Mouse (Mus musculus): Measurements from ENCODE around the gene Ctf1. TPM values are rescaled to one million over a fixed set of nuclear protein-coding genes. Genes with fewer than 3 reads are reported as not detected.

Gene Ctf1
- total and polyA plus RNA-seq, 3 experiments, result not detected

DNA sequence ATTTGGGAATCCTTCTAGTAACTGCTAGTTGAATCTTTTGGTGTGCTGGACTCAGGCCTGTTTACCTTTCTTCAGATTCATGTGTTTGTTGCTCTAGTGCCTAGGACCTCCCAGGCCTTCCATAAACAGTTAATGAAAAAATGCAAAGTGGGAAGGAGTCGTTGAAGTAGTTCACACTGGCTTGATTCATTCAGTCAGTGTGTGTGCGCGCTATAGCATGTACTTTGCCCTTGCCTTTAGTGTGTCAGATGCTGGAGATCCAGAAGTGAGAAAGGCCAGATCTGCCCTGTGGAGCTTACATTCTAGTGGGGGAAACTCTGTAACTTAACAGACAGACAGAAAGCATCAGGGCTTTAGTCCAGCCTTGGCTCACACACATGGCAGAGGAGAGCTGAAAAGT is 47.9 kb downstream of the Ctf1 start:
- dilution Hi-C loops (cut with MboI; ENCODE audit: extremely low pct_ligation_motif_present, extremely low pct_unique_long_range_greater_than_20kb, low sequenced_read_pairs) (no loop called here), in situ Hi-C loops (cut with MboI; ENCODE audit: low pct_ligation_motif_present, low pct_unique_long_range_greater_than_20kb, low sequenced_read_pairs) (loop anchor here (5.0 to 25.0 kb wide), 2 partner anchors 398 to 658 kb away; no protein-coding TSS in a partner anchor)
- Histone ChIP-seq H3K79me2 (replicated peaks; ENCODE audit: control insufficient read depth, extremely low read depth, insufficient read depth, poor library complexity, severe bottlenecking) (no peaks in the 10 kb centered on the region), H3K9me3 (replicated peaks; ENCODE audit: low read length) (no peaks in the 10 kb centered on the region), H3K27me3 (replicated peaks) (no peaks in the 10 kb centered on the region), H3K27ac (ENCODE audit: insufficient read depth, low read depth) (no peak overlapping the region), H3K4me1 (ENCODE audit: control insufficient read depth in 1 of 2, insufficient read depth in 2 of 2) (peaks cover 0 to 38% of the 10 kb centered on the region in 2 experiments; a peak in 2 of 4 replicates), H3K36me3 (replicated peaks in 1 of 2; ENCODE audit: control insufficient read depth in 1 of 2, insufficient read depth in 1 of 2, low read length in 1 of 2) (peaks cover 24 to 67% of the 10 kb centered on the region in 2 experiments), H3K4me2 (ENCODE audit: insufficient read depth, low read depth, poor library complexity, severe bottlenecking) (no peak overlapping the region), H3K4me3 (replicated peaks in 1 of 3; ENCODE audit: low read depth in 2 of 3, low read length in 2 of 3, poor library complexity in 1 of 3) (no peak overlapping the region), H3K9ac (ENCODE audit: insufficient read depth, low read depth) (no peak overlapping the region)
- no peak for TF ChIP-seq JUN (IDR thresholded peaks at IDR 0.05; ENCODE audit: insufficient read depth, low read depth, low read length)
- TF ChIP-seq MXI1 (IDR thresholded peaks at IDR 0.05; ENCODE audit: low read depth, low read length), result no peak
- no peak for TF ChIP-seq USF2 (conservative IDR thresholded peaks at IDR 0.05; ENCODE audit: low read depth, low read length)
- TF ChIP-seq CHD2 (IDR thresholded peaks at IDR 0.05; ENCODE audit: low read length), result no peak
- no peak for TF ChIP-seq MAX (IDR thresholded peaks at IDR 0.05; ENCODE audit: low read length)
- no peak for TF ChIP-seq EP300 (IDR thresholded peaks at IDR 0.05; ENCODE audit: low read length)
- TF ChIP-seq E2F4 (IDR thresholded peaks at IDR 0.05; ENCODE audit: insufficient replicate concordance, low read depth, low read length), result no peak
- no peak for TF ChIP-seq SIN3A (IDR thresholded peaks at IDR 0.05; ENCODE audit: low read length)
- TF ChIP-seq ZMIZ1 (IDR thresholded peaks at IDR 0.05; ENCODE audit: low read depth, low read length), result no peak
- no peak for TF ChIP-seq ZKSCAN1 (IDR thresholded peaks at IDR 0.05; ENCODE audit: borderline replicate concordance, low read depth, low read length)
- TF ChIP-seq IRF4 (IDR thresholded peaks at IDR 0.05; ENCODE audit: low read depth, low read length), result no peak
- TF ChIP-seq ETS1 (conservative IDR thresholded peaks at IDR 0.05; ENCODE audit: low read depth, low read length), result no peak
- TF ChIP-seq JUND (conservative IDR thresholded peaks at IDR 0.05; ENCODE audit: low read depth, low read length), result no peak
- no peak for TF ChIP-seq PAX5 (IDR thresholded peaks at IDR 0.05; ENCODE audit: low read length)
- TF ChIP-seq CHD1 (IDR thresholded peaks at IDR 0.05; ENCODE audit: low read depth, low read length), result no peak
- no peak for DNase-seq (ENCODE audit: extremely low read depth)

- H3K9ac ChIP-seq (ENCODE audit: insufficient read depth, low read depth), result no peak overlapping the region
- H3K9me3 ChIP-seq (replicated peaks; ENCODE audit: low read length), result no peaks in the 10 kb centered on the region
- no peaks in the 10 kb centered on the region for H3K27me3 ChIP-seq (replicated peaks)
- peaks cover 0 to 42% of the 10 kb centered on the region in 2 experiments; a peak in 2 of 4 replicates for H3K4me1 ChIP-seq (ENCODE audit: control insufficient read depth in 1 of 2, insufficient read depth in 2 of 2)
- peaks cover 24 to 67% of the 10 kb centered on the region in 2 experiments for H3K36me3 ChIP-seq (replicated peaks in 1 of 2; ENCODE audit: control insufficient read depth in 1 of 2, insufficient read depth in 1 of 2, low read length in 1 of 2)
- no peak overlapping the region for H3K4me2 ChIP-seq (ENCODE audit: insufficient read depth, low read depth, poor library complexity, severe bottlenecking)
- dilution Hi-C loops (cut with MboI; ENCODE audit: extremely low pct_ligation_motif_present, extremely low pct_unique_long_range_greater_than_20kb, low sequenced_read_pairs) (no loop called here), in situ Hi-C loops (cut with MboI; ENCODE audit: low pct_ligation_motif_present, low pct_unique_long_range_greater_than_20kb, low sequenced_read_pairs) (loop anchor here (5.0 to 25.0 kb wide), 2 partner anchors 399 to 659 kb away; no protein-coding TSS in a partner anchor)
- H3K27ac ChIP-seq (ENCODE audit: insufficient read depth, low read depth), result no peak overlapping the region
- no peak overlapping the region for H3K4me3 ChIP-seq (replicated peaks in 1 of 3; ENCODE audit: low read depth in 2 of 3, low read length in 2 of 3, poor library complexity in 1 of 3)
- no peak for TF ChIP-seq ELF1 (IDR thresholded peaks at IDR 0.05; ENCODE audit: low read depth, low read length)
- TF ChIP-seq NRF1 (IDR thresholded peaks at IDR 0.05; ENCODE audit: low read depth, low read length), result no peak
- no peak for TF ChIP-seq MAFK (IDR thresholded peaks at IDR 0.05; ENCODE audit: insufficient replicate concordance, low read length)
- no peak for TF ChIP-seq CHD2 (IDR thresholded peaks at IDR 0.05; ENCODE audit: low read length)
- peak; percentile 17; the same call in 1 of the 2 replicates for TF ChIP-seq MYC (IDR thresholded peaks at IDR 0.05; ENCODE audit: low read depth, low read length)
- TF ChIP-seq RAD21 (IDR thresholded peaks at IDR 0.05; ENCODE audit: low read depth, low read length), result peak; percentile 85
- no peak for TF ChIP-seq MEF2A (IDR thresholded peaks at IDR 0.05; ENCODE audit: borderline replicate concordance, low read depth, low read length)
- no peak for TF ChIP-seq E2F4 (IDR thresholded peaks at IDR 0.05; ENCODE audit: insufficient replicate concordance, low read depth, low read length)
- peak; percentile 91 for TF ChIP-seq SMC3 (IDR thresholded peaks at IDR 0.05; ENCODE audit: low read depth, low read length)
- no peak for TF ChIP-seq RCOR1 (conservative IDR thresholded peaks at IDR 0.05; ENCODE audit: low read depth, low read length)
- TF ChIP-seq EP300 (IDR thresholded peaks at IDR 0.05; ENCODE audit: low read length), result no peak
- peak; percentile 61 for TF ChIP-seq ZC3H11A (IDR thresholded peaks at IDR 0.05; ENCODE audit: low read depth, low read length)
- TF ChIP-seq UBTF (IDR thresholded peaks at IDR 0.05; ENCODE audit: low read depth, low read length), result no peak
- TF ChIP-seq CTCF (conservative IDR thresholded peaks at IDR 0.05 in 1 of 2, IDR thresholded peaks at IDR 0.05 in 1 of 2; ENCODE audit: low read depth in 2 of 2, low read length in 2 of 2), result peak; percentile 88 to 93
- no peaks in the 10 kb centered on the region for H3K79me2 ChIP-seq (replicated peaks; ENCODE audit: control insufficient read depth, extremely low read depth, insufficient read depth, poor library complexity, severe bottlenecking)
- peak; percentile 57 for DNase-seq (ENCODE audit: extremely low read depth)
Observed at GRCm38 (mm10) chr7:127761026-127761425, 48.5 kb downstream of the Ctf1 start.

Measured in CH12.LX (cell line).